Mouse (Mus musculus) embryonic fibroblast, embryonic 13.5 days (primary cell): ENCODE results near the gene Arhgef5.

Experiments used
- CTCF ChIP-seq: IDR thresholded peaks from 2 replicates; pipeline ENCODE4 v1.5.1; 2011; ENCODE audit warnings: mild to moderate bottlenecking, control low read depth, low read length, moderate library complexity, borderline replicate concordance; ENCODE audit not compliant: insufficient read depth
- POLR2A ChIP-seq: IDR thresholded peaks from 2 replicates; pipeline ENCODE4 v1.6.1; 2011; ENCODE audit warnings: low read depth, mild to moderate bottlenecking, control low read depth, low read length, moderate library complexity

DNA sequence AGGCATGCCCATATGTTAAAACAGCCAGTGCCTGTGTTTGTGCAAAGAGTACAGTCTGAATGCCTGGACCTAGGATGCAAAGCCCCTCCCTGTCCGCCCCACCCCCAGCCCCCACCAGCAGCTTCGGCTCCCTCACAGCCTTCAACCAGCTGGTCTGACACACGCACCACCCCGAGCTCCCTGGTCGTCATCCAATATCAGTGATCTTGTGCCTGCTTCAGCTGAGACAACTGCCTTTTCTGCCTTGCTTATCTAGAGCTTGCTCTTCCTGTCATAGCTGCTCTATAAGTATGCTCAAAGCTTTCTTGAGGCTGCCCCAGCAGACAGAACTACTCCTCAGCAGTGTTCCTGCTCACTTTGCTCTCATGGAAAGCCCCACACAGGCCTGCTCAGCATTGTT is 30.5 kb downstream of the Arhgef5 start:
- TF ChIP-seq POLR2A (no peak), CTCF (no peak)
